Mouse (Mus musculus): ENCODE measurements at regions not wholly inside any gene's neighbourhood (a gene's known extent, or its start where the extent isn't known, plus 50 kb on each side); places are given as distances from the start of the nearest gene placed in this dataset.

GRCm38 (mm10) chr6:3911284-3911683 lies 77.4 kb downstream of the Tfpi2 start:
- TF ChIP-seq CTCF (IDR thresholded peaks at IDR 0.05) (peak; percentile 56), EP300 (IDR thresholded peaks at IDR 0.05) (no peak)

All from lung, postnatal 0 days (tissue).